Mouse (Mus musculus) embryonic facial prominence, embryonic 10.5 days (tissue): ENCODE measurements at regions not wholly inside any gene's neighbourhood (a gene's known extent, or its start where the extent isn't known, plus 50 kb on each side); places are given as distances from the start of the nearest gene placed in this dataset.

ENCODE experiments used
- DNase-seq: peaks from one replicate; pipeline ENCODE4 v3.0.0-alpha.2; 2017; ENCODE audit warnings: low spot score
- H3K27ac ChIP-seq: fragments of 300-500 bp; sonication (generic); replicated peaks from 2 replicates; pipeline ENCODE4 v1.5.1; 2016; ENCODE audit warnings: mild to moderate bottlenecking
- H3K27me3 ChIP-seq: fragments of 300-500 bp; sonication (generic); replicated peaks from 2 replicates; pipeline ENCODE4 v1.6.1; 2016; ENCODE audit warnings: low read depth, mild to moderate bottlenecking; ENCODE audit not compliant: poor library complexity, severe bottlenecking
- H3K36me3 ChIP-seq: fragments of 300-500 bp; sonication (generic); replicated peaks from 2 replicates; pipeline ENCODE4 v1.6.1; 2016; ENCODE audit warnings: mild to moderate bottlenecking, moderate library complexity
- H3K4me1 ChIP-seq: fragments of 300-500 bp; sonication (generic); 2 replicates; pipeline ENCODE4 v1.6.1; 2016
- H3K4me3 ChIP-seq: fragments of 300-500 bp; sonication (generic); 2 replicates; pipeline ENCODE4 v1.5.1; 2016; ENCODE audit warnings: mild to moderate bottlenecking, moderate library complexity
- H3K9me3 ChIP-seq: fragments of 300-500 bp; sonication (generic); 2 replicates; pipeline ENCODE4 v1.6.1; 2016; ENCODE audit warnings: mild to moderate bottlenecking
- WGBS: fragments of 180-500 bp; shearing (Covaris S2); methylation state at CpG from one replicate; pipeline ENCODE4 v1.1.7; 2016; 5-methylcytosine and 5-hydroxymethylcytosine counted together

- Histone ChIP-seq H3K27me3 (no peaks in the 10 kb centered on the region), H3K27ac (no peak overlapping the region), H3K36me3 (no peaks in the 10 kb centered on the region), H3K9me3 (no peaks in the 10 kb centered on the region), H3K4me3 (no peak overlapping the region), H3K4me1 (peaks cover 13% of the 10 kb centered on the region; the same call in 1 of the 2 replicates)
- DNase-seq: no peak
- 83% methylated on average over 4 of the region's 4 CpGs for WGBS
Observed at GRCm38 (mm10) chr14:104698962-104699361, 176.5 kb upstream of the Rnf219 start.

GRCm38 (mm10) chr14:104695101-104695500 is 172.7 kb upstream of the Rnf219 start:
- no peak for DNase-seq
- H3K36me3 ChIP-seq: no peaks in the 10 kb centered on the region
- WGBS: 80% methylated on average over 4 of the region's 4 CpGs
- H3K27ac ChIP-seq: no peak overlapping the region
- peaks cover 13% of the 10 kb centered on the region; the same call in 1 of the 2 replicates for H3K4me1 ChIP-seq
- no peaks in the 10 kb centered on the region for H3K9me3 ChIP-seq
- H3K27me3 ChIP-seq: no peaks in the 10 kb centered on the region
- no peak overlapping the region for H3K4me3 ChIP-seq

GRCm38 (mm10) chr14:104694174-104694803 is 171.8 kb upstream of the Rnf219 start:
- 74% methylated on average over 14 of the region's 14 CpGs for WGBS
- no peaks in the 10 kb centered on the region for H3K36me3 ChIP-seq
- DNase-seq: peak; percentile 21
- H3K27me3 ChIP-seq: no peaks in the 10 kb centered on the region
- H3K27ac ChIP-seq: no peak overlapping the region
- H3K4me1 ChIP-seq: peaks cover 13% of the 10 kb centered on the region; the same call in 1 of the 2 replicates
- H3K9me3 ChIP-seq: no peaks in the 10 kb centered on the region
- no peak overlapping the region for H3K4me3 ChIP-seq

- 91% methylated on average over 5 of the region's 5 CpGs for WGBS
- Histone ChIP-seq H3K4me3 (no peak overlapping the region), H3K36me3 (no peaks in the 10 kb centered on the region), H3K27ac (no peak overlapping the region), H3K27me3 (no peaks in the 10 kb centered on the region), H3K4me1 (peaks cover 13% of the 10 kb centered on the region; the same call in 1 of the 2 replicates), H3K9me3 (no peaks in the 10 kb centered on the region)
- no peak for DNase-seq
Observed at GRCm38 (mm10) chr14:104692616-104693015, 170.2 kb upstream of the Rnf219 start.

GRCm38 (mm10) chr14:104688440-104688839 is 166.0 kb upstream of the Rnf219 start:
- WGBS: 85% methylated on average over 3 of the region's 3 CpGs
- H3K4me1 ChIP-seq: no peaks in the 10 kb centered on the region
- H3K27me3 ChIP-seq: no peaks in the 10 kb centered on the region
- no peak for DNase-seq
- no peaks in the 10 kb centered on the region for H3K36me3 ChIP-seq
- H3K4me3 ChIP-seq: no peak overlapping the region
- no peak overlapping the region for H3K27ac ChIP-seq
- no peaks in the 10 kb centered on the region for H3K9me3 ChIP-seq

GRCm38 (mm10) chr14:104676810-104677209 is 154.4 kb upstream of the Rnf219 start:
- WGBS: 21% methylated on average over 7 of the region's 7 CpGs
- Histone ChIP-seq H3K4me3 (no peak overlapping the region), H3K27ac (no peak overlapping the region), H3K4me1 (peaks cover 3% of the 10 kb centered on the region; the same call in 1 of the 2 replicates), H3K9me3 (no peaks in the 10 kb centered on the region), H3K27me3 (no peaks in the 10 kb centered on the region), H3K36me3 (no peaks in the 10 kb centered on the region)
- DNase-seq: peak; percentile 29

- H3K4me1 ChIP-seq: no peaks in the 10 kb centered on the region
- H3K4me3 ChIP-seq: no peak overlapping the region
- no peak for DNase-seq
- 77% methylated on average over 1 of the region's 1 CpGs for WGBS
- H3K27ac ChIP-seq: no peak overlapping the region
- no peaks in the 10 kb centered on the region for H3K36me3 ChIP-seq
- no peaks in the 10 kb centered on the region for H3K9me3 ChIP-seq
- no peaks in the 10 kb centered on the region for H3K27me3 ChIP-seq
Observed at GRCm38 (mm10) chr14:104661696-104662095, 139.3 kb upstream of the Rnf219 start.

- WGBS: 85% methylated on average over 1 of the region's 1 CpGs
- H3K27me3 ChIP-seq: no peaks in the 10 kb centered on the region
- H3K4me1 ChIP-seq: no peaks in the 10 kb centered on the region
- no peak overlapping the region for H3K4me3 ChIP-seq
- H3K9me3 ChIP-seq: no peaks in the 10 kb centered on the region
- no peak for DNase-seq
- H3K27ac ChIP-seq: no peak overlapping the region
- no peaks in the 10 kb centered on the region for H3K36me3 ChIP-seq
Observed at GRCm38 (mm10) chr14:104658751-104659150, 136.3 kb upstream of the Rnf219 start.

- DNase-seq: no peak
- H3K9me3 ChIP-seq: no peaks in the 10 kb centered on the region
- WGBS: 85% methylated on average over 5 of the region's 5 CpGs
- H3K4me3 ChIP-seq: no peak overlapping the region
- no peak overlapping the region for H3K27ac ChIP-seq
- peaks cover 4% of the 10 kb centered on the region; the same call in 1 of the 2 replicates for H3K4me1 ChIP-seq
- H3K27me3 ChIP-seq: no peaks in the 10 kb centered on the region
- no peaks in the 10 kb centered on the region for H3K36me3 ChIP-seq
Observed at GRCm38 (mm10) chr14:104649980-104650379, 127.5 kb upstream of the Rnf219 start.

GRCm38 (mm10) chr14:104644626-104645025 is 122.2 kb upstream of the Rnf219 start:
- H3K36me3 ChIP-seq: no peaks in the 10 kb centered on the region

GRCm38 (mm10) chr14:104642783-104643182 is 120.3 kb upstream of the Rnf219 start:
- H3K36me3 ChIP-seq: no peaks in the 10 kb centered on the region
- no peaks in the 10 kb centered on the region for H3K4me1 ChIP-seq
- H3K4me3 ChIP-seq: no peak overlapping the region
- H3K27ac ChIP-seq: no peak overlapping the region
- H3K9me3 ChIP-seq: no peaks in the 10 kb centered on the region
- DNase-seq: no peak
- H3K27me3 ChIP-seq: no peaks in the 10 kb centered on the region
- 63% methylated on average over 6 of the region's 6 CpGs for WGBS

More at GRCm38 (mm10) chr14:104644626-104645025, 122.2 kb upstream of the Rnf219 start:
- no peak overlapping the region for H3K4me3 ChIP-seq
- H3K27ac ChIP-seq: no peak overlapping the region
- peaks cover 4% of the 10 kb centered on the region; the same call in 1 of the 2 replicates for H3K4me1 ChIP-seq
- 92% methylated on average over 4 of the region's 4 CpGs for WGBS
- no peaks in the 10 kb centered on the region for H3K9me3 ChIP-seq
- DNase-seq: no peak
- H3K27me3 ChIP-seq: no peaks in the 10 kb centered on the region

- Histone ChIP-seq H3K9me3 (no peaks in the 10 kb centered on the region), H3K4me3 (no peak overlapping the region), H3K27me3 (no peaks in the 10 kb centered on the region), H3K36me3 (no peaks in the 10 kb centered on the region), H3K27ac (no peak overlapping the region), H3K4me1 (no peaks in the 10 kb centered on the region)
- no peak for DNase-seq
- WGBS: 76% methylated on average over 7 of the region's 7 CpGs
Observed at GRCm38 (mm10) chr14:104639300-104639699, 116.9 kb upstream of the Rnf219 start.

- Histone ChIP-seq H3K4me1 (no peaks in the 10 kb centered on the region), H3K27me3 (no peaks in the 10 kb centered on the region), H3K27ac (no peak overlapping the region), H3K36me3 (no peaks in the 10 kb centered on the region), H3K4me3 (no peak overlapping the region), H3K9me3 (no peaks in the 10 kb centered on the region)
- no peak for DNase-seq
- WGBS: 87% methylated on average over 3 of the region's 3 CpGs
Observed at GRCm38 (mm10) chr14:104611467-104611866, 89.0 kb upstream of the Rnf219 start.
